Mouse (Mus musculus): ENCODE data around the gene Tanc1. TPM values are rescaled to one million over a fixed set of nuclear protein-coding genes. Genes with fewer than 3 reads are reported as not detected.
A peak's percentile ranks its signal among the peaks of the same experiment; 100 is the strongest.

The Tanc1 gene
- total RNA-seq, 2 experiments from 2014 or later: 16.4 to 21.1 TPM

- no peak for DNase-seq
These were observed 68.9 kb downstream of the Tanc1 start for GRCm38 (mm10) chr2:59680736-59681135.

DNA sequence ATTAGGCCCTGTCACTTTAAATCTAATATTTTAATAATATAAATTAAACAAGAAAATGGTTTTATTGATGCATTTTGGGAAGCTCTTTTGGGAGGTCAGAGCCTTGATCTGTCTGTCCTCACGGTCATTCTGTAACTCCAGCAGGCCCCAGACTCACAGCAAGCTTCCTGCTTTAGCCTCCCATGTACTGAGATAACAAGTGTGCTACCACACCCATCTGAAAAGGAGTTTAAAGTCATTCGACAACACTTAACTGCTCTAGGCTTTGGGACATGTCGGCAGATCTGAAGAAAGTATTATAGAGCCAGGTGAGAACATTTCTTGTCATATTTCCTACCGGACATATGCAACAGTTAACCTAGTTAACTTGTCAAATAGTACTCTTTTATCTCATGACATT lies 69.3 kb downstream of the Tanc1 start:
- DNase-seq: no peak

GRCm38 (mm10) chr2:59684864-59685605 lies 73.2 kb downstream of the Tanc1 start:
- DNase-seq: no peak

DNA sequence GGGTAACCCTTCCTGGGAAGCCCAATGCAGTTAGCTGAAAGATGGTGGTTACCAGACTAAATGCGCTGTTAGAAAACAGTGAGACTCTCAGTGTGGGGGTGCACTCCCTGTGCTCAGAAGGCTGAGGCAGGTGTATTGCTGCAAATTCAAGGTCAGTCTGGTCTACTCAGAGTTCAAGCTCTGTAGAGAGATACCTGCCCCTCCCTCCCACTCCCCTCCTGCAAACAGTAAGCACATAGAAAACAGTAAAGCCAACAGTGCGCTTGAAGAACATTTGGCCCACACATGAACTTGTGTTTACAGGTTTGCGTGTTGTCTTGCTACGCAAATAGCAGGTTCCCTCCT lies 73.7 kb downstream of the Tanc1 start:
- DNase-seq: no peak

DNA sequence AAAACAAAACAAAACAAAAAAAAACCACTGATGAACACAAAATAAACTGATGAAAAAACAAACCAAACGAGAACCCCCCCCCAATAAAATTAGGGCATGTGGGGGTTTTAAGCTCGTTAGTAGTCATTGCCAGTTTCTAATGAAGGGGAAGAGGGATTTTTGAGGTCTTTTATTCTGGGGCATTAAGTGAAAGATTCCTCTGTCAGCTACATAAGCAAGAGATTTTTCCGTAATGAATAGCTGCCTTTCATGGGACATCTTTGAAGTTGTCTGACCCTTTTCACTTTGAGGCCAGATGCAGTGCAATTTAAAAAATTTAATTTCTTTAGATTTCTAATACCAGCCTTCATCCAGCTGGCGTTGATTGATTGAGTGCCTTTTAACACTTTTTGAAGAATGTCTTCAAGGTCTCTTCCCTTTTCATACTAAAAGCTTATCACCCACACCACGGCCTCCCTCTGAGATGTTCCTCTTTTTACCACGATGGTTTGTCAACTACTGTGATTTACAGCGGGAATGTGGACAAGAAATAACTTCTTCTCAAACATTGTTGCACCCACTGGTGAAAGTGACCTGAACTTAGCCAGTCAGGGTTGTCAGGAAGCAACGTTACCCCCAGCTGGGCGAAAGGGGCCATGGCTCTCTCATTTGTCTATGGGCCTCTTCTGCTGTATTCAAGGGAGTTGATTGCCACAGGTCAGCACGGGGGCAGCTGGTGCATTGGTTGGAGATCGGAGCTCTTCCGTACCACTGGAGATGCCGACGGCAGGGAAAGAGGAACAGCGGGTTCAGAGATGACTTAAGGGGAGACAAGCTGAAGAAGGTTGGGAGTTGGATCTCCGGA lies 76.6 kb downstream of the Tanc1 start:
- no peak for DNase-seq

- DNase-seq: no peak
These were observed 79.3 kb downstream of the Tanc1 start for GRCm38 (mm10) chr2:59691112-59691511.

- DNase-seq: no peak
These were observed 81.6 kb downstream of the Tanc1 start for GRCm38 (mm10) chr2:59693473-59693872.

DNA sequence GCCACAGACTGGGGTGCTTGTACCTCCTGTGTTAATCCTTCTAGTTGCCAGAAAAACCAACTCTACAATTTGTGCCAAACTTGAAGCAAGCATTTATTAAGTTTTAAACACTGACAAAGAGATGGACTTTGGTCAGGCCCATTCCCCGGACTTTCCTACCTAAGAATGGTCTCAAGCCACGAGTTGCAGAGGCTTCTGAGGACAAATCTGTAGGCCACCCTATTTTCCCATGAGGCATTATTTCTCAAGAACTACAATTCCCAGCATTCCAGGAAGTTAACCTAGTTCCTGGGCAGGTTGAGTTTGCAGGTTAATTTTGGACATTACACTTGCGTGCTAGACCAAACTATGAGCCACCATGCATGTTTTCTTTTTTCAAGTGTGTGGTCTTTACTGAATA lies 85.3 kb downstream of the Tanc1 start:
- no peak for DNase-seq

- peak; percentile 23 to 48 for DNase-seq
These were observed 86.1 kb downstream of the Tanc1 start for GRCm38 (mm10) chr2:59697722-59698634.

DNA sequence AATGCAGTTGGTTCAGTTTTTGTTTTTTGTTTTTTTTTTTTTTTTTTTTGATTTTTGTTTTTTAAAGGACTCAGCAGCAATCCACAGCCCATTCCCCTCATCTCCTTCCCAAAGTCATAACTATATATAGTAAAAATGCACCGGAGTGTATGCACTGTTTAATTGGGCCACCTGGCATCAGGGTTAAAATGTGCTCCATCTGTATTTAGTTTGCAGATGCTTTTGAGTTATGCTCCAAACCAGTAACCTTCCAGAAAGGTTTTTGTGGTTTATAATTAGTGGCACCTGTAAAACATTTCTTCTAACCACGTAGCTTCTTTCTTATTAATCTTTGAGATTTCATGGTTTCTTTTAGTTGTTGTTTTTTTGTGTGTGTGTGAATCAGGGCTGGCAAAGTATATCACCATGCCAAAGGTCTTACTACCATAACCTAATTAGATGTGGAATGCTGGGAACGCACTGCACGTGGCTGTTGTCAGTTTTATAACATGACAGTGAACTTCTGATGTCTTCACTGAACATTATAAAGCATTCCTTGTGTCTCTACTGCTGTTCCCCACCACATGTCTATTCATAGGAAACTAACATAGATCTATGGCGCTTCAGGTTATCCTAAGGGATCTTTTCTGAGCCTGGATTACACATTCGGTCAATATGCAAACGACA lies 86.9 kb downstream of the Tanc1 start:
- DNase-seq: no peak

- DNase-seq: no peak
These were observed 88.1 kb downstream of the Tanc1 start for GRCm38 (mm10) chr2:59699893-59700292.

DNA sequence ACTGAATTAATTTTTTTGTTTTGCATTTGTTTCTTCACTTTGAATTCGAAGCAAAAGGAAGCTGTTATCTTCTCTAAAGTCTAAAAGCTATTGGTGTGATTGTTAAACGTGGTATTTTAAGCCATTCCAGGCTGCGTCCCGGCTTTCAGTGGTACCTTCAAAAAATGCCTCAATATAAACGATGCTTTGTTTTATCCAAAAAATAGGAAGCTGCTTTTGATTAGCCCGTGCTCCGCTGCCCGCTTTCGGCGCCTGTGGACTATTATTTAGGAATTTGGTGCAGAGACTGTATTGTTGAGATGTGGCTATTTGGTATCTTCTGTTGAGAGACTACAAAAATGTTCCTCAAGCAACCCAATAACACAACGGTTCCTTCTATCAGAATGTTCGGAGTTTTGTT lies 93.4 kb downstream of the Tanc1 start:
- DNase-seq: no peak

- DNase-seq: peak; percentile 24 to 41
These were observed 95.0 kb downstream of the Tanc1 start for GRCm38 (mm10) chr2:59706806-59707205.

- no peak for DNase-seq
These were observed 96.3 kb downstream of the Tanc1 start for GRCm38 (mm10) chr2:59707922-59708706.

DNA sequence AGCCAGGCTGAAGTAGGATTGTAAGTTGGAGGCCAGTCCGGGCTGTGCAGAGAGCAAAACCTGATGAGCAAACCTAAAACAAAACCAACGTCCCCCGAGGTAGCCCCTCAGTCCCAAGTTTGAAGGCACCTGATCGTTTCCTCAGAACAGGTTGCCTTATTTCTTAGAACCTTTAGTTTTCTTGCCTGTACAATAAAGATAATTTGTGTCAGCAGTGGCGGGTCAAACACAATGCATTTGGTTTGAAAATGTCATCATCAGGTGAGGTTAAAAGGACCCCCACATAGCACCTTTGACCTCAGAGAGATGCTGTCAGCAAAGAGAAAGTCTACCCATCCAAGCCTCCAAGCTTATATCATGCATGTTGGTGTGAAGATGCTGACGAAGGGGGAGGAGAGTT lies 98.9 kb downstream of the Tanc1 start:
- no peak for DNase-seq

- no peak for DNase-seq
These were observed 100.2 kb downstream of the Tanc1 start for GRCm38 (mm10) chr2:59711992-59712391.

GRCm38 (mm10) chr2:59712484-59712883 lies 100.6 kb downstream of the Tanc1 start:
- DNase-seq: no peak

DNA sequence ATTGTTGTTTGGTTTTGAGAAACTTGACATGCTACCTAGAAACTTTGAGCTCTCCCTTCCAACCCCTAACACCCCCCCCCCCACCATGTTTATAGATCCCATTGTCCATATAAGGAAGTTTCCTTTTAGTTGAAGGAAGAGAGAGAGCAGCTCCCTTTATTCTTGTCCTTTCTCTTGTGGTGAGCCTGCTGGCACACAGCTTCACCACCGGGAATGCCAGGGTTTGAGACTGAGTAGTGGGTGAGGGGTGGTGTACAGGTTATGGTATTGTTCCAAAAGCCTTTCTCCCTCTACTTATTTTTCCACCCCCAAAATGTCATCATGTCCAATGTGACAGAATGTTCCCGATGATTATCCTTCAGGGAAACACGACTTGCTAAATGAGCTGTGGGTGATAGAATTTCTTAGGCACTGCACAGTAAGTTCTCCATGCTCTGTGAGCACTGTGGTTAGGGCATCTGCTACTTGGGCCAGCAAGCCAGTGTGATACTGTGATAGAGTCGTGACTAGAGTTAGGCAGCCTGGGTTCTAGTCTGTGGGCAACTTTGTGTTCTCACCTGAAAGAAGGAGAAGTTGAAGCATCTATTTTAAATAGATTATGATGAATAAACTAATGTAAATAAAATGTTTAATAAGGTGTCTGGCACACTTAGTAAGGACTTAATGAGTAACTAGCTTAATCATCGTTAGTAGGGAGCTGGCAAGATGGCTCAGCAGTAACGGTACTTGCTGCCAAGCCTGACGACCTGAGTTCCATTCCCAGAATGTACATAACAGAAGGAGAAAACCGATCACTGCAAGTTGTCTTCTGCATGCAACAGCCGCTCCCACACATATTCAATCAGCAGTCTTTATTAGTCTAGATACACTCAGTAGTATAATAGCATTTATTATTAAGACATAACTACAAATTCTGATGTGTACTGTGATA lies 102.0 kb downstream of the Tanc1 start:
- no peak for DNase-seq

- DNase-seq: no peak
These were observed 103.2 kb downstream of the Tanc1 start for GRCm38 (mm10) chr2:59714992-59715391.

GRCm38 (mm10) chr2:59716461-59716860 lies 104.6 kb downstream of the Tanc1 start:
- no peak for DNase-seq

Data from adrenal gland, postnatal 36 days (tissue).